Mouse (Mus musculus) heart, embryonic 16.5 days (tissue): ENCODE measurements around the gene Chrm1. TPM values are rescaled to one million over a fixed set of nuclear protein-coding genes. Genes with fewer than 3 reads are reported as not detected.

Experiments used
- ATAC-seq: fragments of 200-750 bp; cut with Nextera tagmentation; replicated peaks from 2 replicates; pipeline ENCODE4 v1.8.0; 2017; ENCODE audit warnings: moderate number of reproducible peaks; ENCODE audit not compliant: insufficient read depth, low FRiP score; ENCODE audit errors: extremely low read depth
- H3K27ac ChIP-seq: fragments of 300-500 bp; sonication (generic); 2 replicates; pipeline ENCODE4 v1.5.1; 2014; ENCODE audit warnings: mild to moderate bottlenecking, low read length, control low read depth, moderate library complexity
- H3K27me3 ChIP-seq: fragments of 300-500 bp; sonication (generic); 2 replicates; pipeline ENCODE4 v1.6.1; 2014; ENCODE audit warnings: low read length, mixed read lengths; ENCODE audit not compliant: control insufficient read depth, insufficient read depth
- H3K36me3 ChIP-seq: fragments of 300-500 bp; sonication (generic); 2 replicates; pipeline ENCODE4 v1.6.1; 2014; ENCODE audit not compliant: control insufficient read depth, insufficient read depth
- H3K4me1 ChIP-seq: fragments of 300-500 bp; sonication (generic); 2 replicates; pipeline ENCODE4 v1.6.1; 2014; ENCODE audit warnings: low read length, mixed read lengths; ENCODE audit not compliant: control insufficient read depth, insufficient read depth
- H3K4me2 ChIP-seq: fragments of 300-500 bp; sonication (generic); 2 replicates; pipeline ENCODE4 v1.6.1; 2014; ENCODE audit warnings: low read depth, mild to moderate bottlenecking, control low read depth, low read length
- H3K4me3 ChIP-seq: fragments of 300-500 bp; sonication (generic); 2 replicates; pipeline ENCODE4 v1.5.1; 2014; ENCODE audit warnings: mild to moderate bottlenecking, control low read depth, low read length
- H3K9ac ChIP-seq: fragments of 300-500 bp; sonication (generic); 2 replicates; pipeline ENCODE4 v1.6.1; 2014; ENCODE audit warnings: low read length, control low read depth
- H3K9me3 ChIP-seq: fragments of 300-500 bp; sonication (generic); replicated peaks from 2 replicates; pipeline ENCODE4 v1.6.1; 2016; ENCODE audit warnings: low read length; ENCODE audit not compliant: control insufficient read depth
- WGBS: fragments of 180-500 bp; shearing (Covaris S2); extraction: QIAGEN DNeasy Blood & Tissue Kit; methylation state at CpG from one replicate; pipeline ENCODE4 v1.1.7; 2014; 5-methylcytosine and 5-hydroxymethylcytosine counted together
- polyA plus RNA-seq: library from polyadenylated mRNA; unstranded; fragments of >200 nt; fragmentation: Nextera tagmentation; extraction: Ambion mirVana; gene quantifications from 2 replicates; pipeline ENCODE4 v1.2.1, GENCODE M21; 2015

Gene Chrm1
- polyA plus RNA-seq, 1 experiment from 2014 or later, result 0.09 TPM

GRCm38 (mm10) chr19:8673336-8674063 is 9.9 kb downstream of the Chrm1 start:
- H3K4me3 ChIP-seq, result no peak overlapping the region
- no peak overlapping the region for H3K9ac ChIP-seq
- no peaks in the 10 kb centered on the region for H3K36me3 ChIP-seq
- 26% methylated on average over 9 of the region's 9 CpGs for whole genome bisulfite sequencing
- no peaks in the 10 kb centered on the region for H3K4me1 ChIP-seq
- no peak for ATAC-seq
- H3K27me3 ChIP-seq, result no peaks in the 10 kb centered on the region
- no peak overlapping the region for H3K27ac ChIP-seq
- H3K4me2 ChIP-seq, result no peak overlapping the region
- H3K9me3 ChIP-seq, result no peaks in the 10 kb centered on the region

GRCm38 (mm10) chr19:8679031-8679779 is 15.6 kb downstream of the Chrm1 start:
- no peaks in the 10 kb centered on the region for H3K36me3 ChIP-seq
- H3K9me3 ChIP-seq, result no peaks in the 10 kb centered on the region
- no peaks in the 10 kb centered on the region for H3K27me3 ChIP-seq
- 0 out of 2 replicates have a peak overlapping the region, but pooled peaks have one; percentile 2 for H3K4me3 ChIP-seq
- H3K9ac ChIP-seq, result peak overlapping the region; percentile 12; the same call in 1 of the 2 replicates
- H3K27ac ChIP-seq, result no peak overlapping the region
- peak overlapping the region; percentile 42; the same call in 1 of the 2 replicates for H3K4me2 ChIP-seq
- ATAC-seq, result no peak; the same call in 1 of the 2 replicates
- WGBS, result 31% methylated on average over 18 of the region's 18 CpGs
- 0 out of 2 replicates have a peak, but pooled peaks cover 3% of the 10 kb centered on the region for H3K4me1 ChIP-seq

- no peak for ATAC-seq
- WGBS, result 90% methylated on average over 4 of the region's 4 CpGs
- Histone ChIP-seq H3K27me3 (no peaks in the 10 kb centered on the region), H3K9me3 (no peaks in the 10 kb centered on the region), H3K4me3 (no peak overlapping the region), H3K36me3 (no peaks in the 10 kb centered on the region), H3K9ac (no peak overlapping the region; the same call in 1 of the 2 replicates), H3K4me2 (no peak overlapping the region), H3K4me1 (0 out of 2 replicates have a peak, but pooled peaks cover 3% of the 10 kb centered on the region), H3K27ac (no peak overlapping the region)
Observed at GRCm38 (mm10) chr19:8681633-8682362, 18.2 kb downstream of the Chrm1 start.

- ATAC-seq, result no peak; the same call in 1 of the 2 replicates
- Histone ChIP-seq H3K9me3 (no peaks in the 10 kb centered on the region), H3K9ac (no peak overlapping the region), H3K4me2 (no peak overlapping the region), H3K27me3 (no peaks in the 10 kb centered on the region), H3K4me1 (0 out of 2 replicates have a peak, but pooled peaks cover 3% of the 10 kb centered on the region), H3K27ac (no peak overlapping the region), H3K4me3 (no peak overlapping the region), H3K36me3 (no peaks in the 10 kb centered on the region)
- 0% methylated on average over 3 of the region's 3 CpGs for WGBS
Observed at GRCm38 (mm10) chr19:8682996-8683395, 19.4 kb downstream of the Chrm1 start.

GRCm38 (mm10) chr19:8683627-8684026 is 20.0 kb downstream of the Chrm1 start:
- Histone ChIP-seq H3K36me3 (no peaks in the 10 kb centered on the region), H3K27me3 (no peaks in the 10 kb centered on the region), H3K27ac (no peak overlapping the region), H3K9ac (no peak overlapping the region), H3K4me1 (0 out of 2 replicates have a peak, but pooled peaks cover 3% of the 10 kb centered on the region), H3K4me3 (no peak overlapping the region), H3K4me2 (no peak overlapping the region), H3K9me3 (no peaks in the 10 kb centered on the region)
- WGBS, result 60% methylated on average over 2 of the region's 2 CpGs
- ATAC-seq, result no peak

GRCm38 (mm10) chr19:8691871-8692539 is 28.4 kb downstream of the Chrm1 start:
- ATAC-seq, result no peak
- Histone ChIP-seq H3K9ac (no peak overlapping the region), H3K27me3 (no peaks in the 10 kb centered on the region), H3K27ac (no peak overlapping the region), H3K9me3 (no peaks in the 10 kb centered on the region), H3K36me3 (no peaks in the 10 kb centered on the region), H3K4me3 (no peak overlapping the region), H3K4me2 (no peak overlapping the region), H3K4me1 (peaks cover 3% of the 10 kb centered on the region; the same call in 1 of the 2 replicates)
- 55% methylated on average over 9 of the region's 9 CpGs for WGBS

GRCm38 (mm10) chr19:8692740-8693139 is 29.2 kb downstream of the Chrm1 start:
- no peak for ATAC-seq
- H3K4me3 ChIP-seq, result no peak overlapping the region
- H3K27me3 ChIP-seq, result no peaks in the 10 kb centered on the region
- H3K36me3 ChIP-seq, result no peaks in the 10 kb centered on the region
- H3K4me1 ChIP-seq, result peaks cover 3% of the 10 kb centered on the region; the same call in 1 of the 2 replicates
- no peaks in the 10 kb centered on the region for H3K9me3 ChIP-seq
- H3K4me2 ChIP-seq, result no peak overlapping the region
- no peak overlapping the region for H3K9ac ChIP-seq
- 77% methylated on average over 5 of the region's 5 CpGs for WGBS
- no peak overlapping the region for H3K27ac ChIP-seq

- Histone ChIP-seq H3K4me3 (no peak overlapping the region), H3K36me3 (no peaks in the 10 kb centered on the region), H3K4me2 (no peak overlapping the region), H3K27ac (no peak overlapping the region), H3K4me1 (peaks cover 3% of the 10 kb centered on the region; the same call in 1 of the 2 replicates), H3K9ac (no peak overlapping the region), H3K27me3 (no peaks in the 10 kb centered on the region), H3K9me3 (no peaks in the 10 kb centered on the region)
- whole genome bisulfite sequencing, result 44% methylated on average over 6 of the region's 6 CpGs
- 0 out of 2 replicates have a peak, but pooled peaks have one; percentile 47 for ATAC-seq
Observed at GRCm38 (mm10) chr19:8695330-8695729, 31.7 kb downstream of the Chrm1 start.
